Mouse (Mus musculus) limb, embryonic 14.5 days (tissue): Measurements from ENCODE around the gene Lgr4. TPM values are rescaled to one million over a fixed set of nuclear protein-coding genes. Genes with fewer than 3 reads are reported as not detected.

Source experiments
- ATAC-seq: fragments of 200-750 bp; cut with Nextera tagmentation; 2 replicates; pipeline ENCODE4 v1.8.0; 2017; ENCODE audit warnings: low read depth, moderate number of reproducible peaks, moderate TSS enrichment; ENCODE audit not compliant: low FRiP score
- DNase-seq: peaks from one replicate; pipeline ENCODE4 v3.0.0-alpha.2; 2015; ENCODE audit warnings: low spot score
- H3K27ac ChIP-seq: fragments of 300-500 bp; sonication (generic); replicated peaks from 2 replicates; pipeline ENCODE4 v1.5.1; 2014; ENCODE audit warnings: low read depth, mild to moderate bottlenecking, low read length, moderate library complexity, mixed read lengths
- H3K27me3 ChIP-seq: fragments of 300-500 bp; sonication (generic); 2 replicates; pipeline ENCODE4 v1.6.1; 2014; ENCODE audit warnings: low read length, mixed read lengths; ENCODE audit not compliant: control insufficient read depth, insufficient read depth
- H3K36me3 ChIP-seq: fragments of 300-500 bp; sonication (generic); 2 replicates; pipeline ENCODE4 v1.6.1; 2014; ENCODE audit warnings: mild to moderate bottlenecking, low read length, moderate library complexity, mixed read lengths; ENCODE audit not compliant: control insufficient read depth, insufficient read depth
- H3K4me1 ChIP-seq: fragments of 300-500 bp; sonication (generic); 2 replicates; pipeline ENCODE4 v1.6.1; 2014; ENCODE audit warnings: antibody characterized with exemption, low read length, mixed read lengths; ENCODE audit not compliant: control insufficient read depth, insufficient read depth
- H3K4me2 ChIP-seq: fragments of 300-500 bp; sonication (generic); replicated peaks from 2 replicates; pipeline ENCODE4 v1.6.1; 2014; ENCODE audit warnings: low read depth, mild to moderate bottlenecking, low read length, moderate library complexity; ENCODE audit not compliant: severe bottlenecking
- H3K4me3 ChIP-seq: fragments of 300-500 bp; sonication (generic); replicated peaks from 2 replicates; pipeline ENCODE4 v1.5.1; 2014; ENCODE audit warnings: low read length
- H3K9ac ChIP-seq: fragments of 300-500 bp; sonication (generic); 2 replicates; pipeline ENCODE4 v1.6.1; 2014; ENCODE audit warnings: mild to moderate bottlenecking, low read depth, low read length, moderate library complexity; ENCODE audit not compliant: severe bottlenecking
- H3K9me3 ChIP-seq: fragments of 300-500 bp; sonication (generic); 2 replicates; pipeline ENCODE4 v1.6.1; 2016; ENCODE audit warnings: low read length; ENCODE audit not compliant: control insufficient read depth
- POLR2A ChIP-seq: fragments of 200-500 bp; IDR thresholded peaks from 2 replicates; pipeline ENCODE4 v1.8.0; 2012; ENCODE audit warnings: inconsistent platforms, mild to moderate bottlenecking, moderate library complexity, borderline replicate concordance; ENCODE audit not compliant: insufficient read depth, insufficient read length; ENCODE audit errors: extremely low read depth
- WGBS: fragments of 180-500 bp; shearing (Covaris S2); extraction: QIAGEN DNeasy Blood & Tissue Kit; methylation state at CpG from one replicate; pipeline ENCODE4 v1.1.7; 2014; 5-methylcytosine and 5-hydroxymethylcytosine counted together
- polyA plus RNA-seq, 2 experiments: library from polyadenylated mRNA; depleted of rRNA in 1 of 2; stranded (reverse) in 1 of 2; unstranded in 1 of 2; fragments of >200 nt; fragmentation: Nextera tagmentation in 1 of 2; extraction: Ambion mirVana in 1 of 2; gene quantifications; 2 replicates each; pipeline versions ENCODE4 v1.2.1 to v1.2.3; 2012 to 2014

Lgr4 gene
- polyA plus RNA-seq, 2 experiments = 27.8 to 32.3 TPM

GRCm38 (mm10) chr2:109935754-109936409 lies 18.4 kb downstream of the Lgr4 start:
- Histone ChIP-seq H3K36me3 (no peaks in the 10 kb centered on the region), H3K9ac (no peak overlapping the region), H3K27me3 (no peaks in the 10 kb centered on the region), H3K27ac (no peak overlapping the region), H3K4me3 (no peak overlapping the region), H3K9me3 (no peaks in the 10 kb centered on the region), H3K4me2 (no peak overlapping the region), H3K4me1 (peaks cover 19% of the 10 kb centered on the region)
- no peak for DNase-seq
- ATAC-seq = no peak
- 64% methylated on average over 11 of the region's 11 CpGs for WGBS
- TF ChIP-seq POLR2A = no peak

DNA sequence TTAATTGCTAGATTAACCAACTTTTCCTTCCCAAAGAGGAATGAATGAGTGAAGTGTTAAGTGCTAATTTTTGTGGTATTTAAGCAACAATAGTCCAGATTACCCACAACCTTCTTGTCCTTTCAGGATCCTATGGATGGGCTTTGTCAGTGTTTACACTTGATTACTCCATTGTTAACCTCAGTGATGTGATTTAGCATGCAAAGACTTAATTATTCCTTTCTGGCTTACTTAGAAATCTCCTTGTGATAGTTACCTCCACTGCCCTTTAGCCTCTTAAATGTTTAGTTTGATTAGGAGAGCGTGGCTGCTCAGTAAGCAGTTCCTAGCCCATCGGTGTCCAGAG lies 18.9 kb downstream of the Lgr4 start:
- Histone ChIP-seq H3K27me3 (no peaks in the 10 kb centered on the region), H3K36me3 (no peaks in the 10 kb centered on the region), H3K9me3 (no peaks in the 10 kb centered on the region), H3K4me2 (no peak overlapping the region), H3K9ac (no peak overlapping the region), H3K27ac (no peak overlapping the region), H3K4me1 (peaks cover 16% of the 10 kb centered on the region), H3K4me3 (no peak overlapping the region)
- no peak for ATAC-seq
- no peak for TF ChIP-seq POLR2A
- no peak for DNase-seq
- 53% methylated on average over 2 of the region's 2 CpGs for WGBS

GRCm38 (mm10) chr2:109941973-109942444 lies 24.6 kb downstream of the Lgr4 start:
- no peaks in the 10 kb centered on the region for H3K27me3 ChIP-seq
- no peak overlapping the region for H3K4me3 ChIP-seq
- DNase-seq (no peak), ATAC-seq (no peak)
- H3K36me3 ChIP-seq = no peaks in the 10 kb centered on the region
- H3K9me3 ChIP-seq = no peaks in the 10 kb centered on the region
- 26% methylated on average over 5 of the region's 5 CpGs for WGBS
- no peak for TF ChIP-seq POLR2A
- no peak overlapping the region for H3K9ac ChIP-seq
- peaks cover 11% of the 10 kb centered on the region; the same call in 1 of the 2 replicates for H3K4me1 ChIP-seq
- H3K4me2 ChIP-seq = no peak overlapping the region
- H3K27ac ChIP-seq = no peak overlapping the region

GRCm38 (mm10) chr2:109942810-109943570 lies 25.5 kb downstream of the Lgr4 start:
- H3K27ac ChIP-seq = no peak overlapping the region
- WGBS = 75% methylated on average over 8 of the region's 8 CpGs
- no peak for ATAC-seq

GRCm38 (mm10) chr2:109944995-109945394 lies 27.5 kb downstream of the Lgr4 start:
- no peaks in the 10 kb centered on the region for H3K27me3 ChIP-seq
- no peak overlapping the region for H3K4me3 ChIP-seq
- ATAC-seq = no peak
- no peak for TF ChIP-seq POLR2A
- 72% methylated on average over 9 of the region's 9 CpGs for WGBS
- DNase-seq = no peak
- no peaks in the 10 kb centered on the region for H3K9me3 ChIP-seq
- H3K9ac ChIP-seq = no peak overlapping the region
- no peak overlapping the region for H3K27ac ChIP-seq
- peaks cover 11% of the 10 kb centered on the region; the same call in 1 of the 2 replicates for H3K4me1 ChIP-seq
- H3K4me2 ChIP-seq = no peak overlapping the region
- peaks cover 2% of the 10 kb centered on the region; the same call in 1 of the 2 replicates for H3K36me3 ChIP-seq

More at GRCm38 (mm10) chr2:109942810-109943570, 25.5 kb downstream of the Lgr4 start:
- Histone ChIP-seq H3K36me3 (peaks cover under 1% of the 10 kb centered on the region; the same call in 1 of the 2 replicates), H3K9me3 (no peaks in the 10 kb centered on the region), H3K4me3 (no peak overlapping the region), H3K9ac (no peak overlapping the region), H3K27me3 (no peaks in the 10 kb centered on the region), H3K4me2 (no peak overlapping the region), H3K4me1 (peaks cover 11% of the 10 kb centered on the region; the same call in 1 of the 2 replicates)
- no peak for DNase-seq
- no peak for TF ChIP-seq POLR2A
